Mouse (Mus musculus) stomach, embryonic 16.5 days (tissue): ENCODE results near the gene Bcl2l1. TPM values are rescaled to one million over a fixed set of nuclear protein-coding genes. Genes with fewer than 3 reads are reported as not detected.
A peak's percentile ranks its signal among the peaks of the same experiment; 100 is the strongest.

ENCODE experiments used
- ATAC-seq: fragments of 200-750 bp; cut with Nextera tagmentation; 2 replicates; pipeline ENCODE4 v1.8.0; 2017; ENCODE audit warnings: moderate number of reproducible peaks, moderate TSS enrichment; ENCODE audit not compliant: insufficient read depth, low FRiP score
- H3K27ac ChIP-seq: fragments of 300-500 bp; sonication (generic); 2 replicates; pipeline ENCODE4 v1.5.1; 2014; ENCODE audit warnings: low read length
- H3K27me3 ChIP-seq: fragments of 300-500 bp; sonication (generic); 2 replicates; pipeline ENCODE4 v1.6.1; 2014; ENCODE audit warnings: low read length, control low read depth, mixed read lengths; ENCODE audit not compliant: control insufficient read depth, insufficient read depth
- H3K36me3 ChIP-seq: fragments of 300-500 bp; sonication (generic); 2 replicates; pipeline ENCODE4 v1.6.1; 2014; ENCODE audit warnings: low read length; ENCODE audit not compliant: control insufficient read depth, insufficient read depth
- H3K4me1 ChIP-seq: fragments of 300-500 bp; sonication (generic); 2 replicates; pipeline ENCODE4 v1.6.1; 2014; ENCODE audit warnings: low read length, control low read depth, mixed read lengths; ENCODE audit not compliant: control insufficient read depth, insufficient read depth
- H3K4me2 ChIP-seq: fragments of 300-500 bp; sonication (generic); 2 replicates; pipeline ENCODE4 v1.6.1; 2014; ENCODE audit warnings: low read depth, low read length, mixed read lengths
- H3K4me3 ChIP-seq: fragments of 300-500 bp; sonication (generic); replicated peaks from 2 replicates; pipeline ENCODE4 v1.5.1; 2014; ENCODE audit warnings: mild to moderate bottlenecking, low read length
- H3K9ac ChIP-seq: fragments of 300-500 bp; sonication (generic); 2 replicates; pipeline ENCODE4 v1.6.1; 2014; ENCODE audit warnings: low read length
- H3K9me3 ChIP-seq: fragments of 300-500 bp; sonication (generic); replicated peaks from 2 replicates; pipeline ENCODE4 v1.6.1; 2016; ENCODE audit warnings: low read length, control low read depth; ENCODE audit not compliant: control insufficient read depth
- WGBS: fragments of 180-500 bp; shearing (Covaris S2); extraction: QIAGEN DNeasy Blood & Tissue Kit; methylation state at CpG from one replicate; pipeline ENCODE4 v1.1.7; 2014; 5-methylcytosine and 5-hydroxymethylcytosine counted together
- polyA plus RNA-seq: library from polyadenylated mRNA; unstranded; fragments of >200 nt; fragmentation: Nextera tagmentation; extraction: Ambion mirVana; gene quantifications from 2 replicates; pipeline ENCODE4 v1.2.1, GENCODE M21; 2015

Gene Bcl2l1
- polyA plus RNA-seq, 1 experiment from 2014 or later, result 78.1 TPM

GRCm38 (mm10) chr2:152772231-152772630 lies 59.3 kb downstream of the Bcl2l1 start:
- 24% methylated on average over 1 of the region's 1 CpGs for WGBS
- H3K4me2 ChIP-seq, result no peak overlapping the region
- H3K4me3 ChIP-seq, result no peak overlapping the region
- no peaks in the 10 kb centered on the region for H3K27me3 ChIP-seq
- H3K9me3 ChIP-seq, result no peaks in the 10 kb centered on the region
- no peak for ATAC-seq
- no peaks in the 10 kb centered on the region for H3K36me3 ChIP-seq
- H3K27ac ChIP-seq, result no peak overlapping the region
- H3K9ac ChIP-seq, result no peak overlapping the region
- H3K4me1 ChIP-seq, result no peaks in the 10 kb centered on the region

DNA sequence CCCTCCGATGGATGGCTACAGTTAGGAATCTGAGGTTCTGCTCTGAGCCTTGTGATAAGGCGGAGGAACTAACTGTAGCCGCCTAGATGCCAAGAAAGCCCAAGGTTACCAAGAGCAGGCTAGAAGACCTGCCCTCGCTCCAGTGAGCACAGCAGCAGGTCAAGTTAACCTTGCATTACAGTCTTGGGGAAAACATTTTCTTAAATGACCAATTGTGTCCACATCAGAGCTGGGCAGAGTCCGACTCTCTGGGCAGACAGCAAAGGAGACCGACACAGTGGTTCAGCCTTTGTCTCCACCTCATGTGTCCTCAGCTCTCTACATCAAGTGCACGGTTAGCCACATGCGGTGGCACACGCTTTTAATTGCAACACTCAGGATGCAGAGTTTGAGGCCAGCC lies 60.0 kb downstream of the Bcl2l1 start:
- no peak overlapping the region for H3K4me3 ChIP-seq
- H3K4me1 ChIP-seq, result peaks cover 4% of the 10 kb centered on the region; the same call in 1 of the 2 replicates
- no peak overlapping the region for H3K4me2 ChIP-seq
- no peaks in the 10 kb centered on the region for H3K9me3 ChIP-seq
- ATAC-seq, result no peak
- no peaks in the 10 kb centered on the region for H3K27me3 ChIP-seq
- WGBS, result 82% methylated on average over 9 of the region's 9 CpGs
- no peak overlapping the region for H3K9ac ChIP-seq
- no peaks in the 10 kb centered on the region for H3K36me3 ChIP-seq
- H3K27ac ChIP-seq, result no peak overlapping the region

GRCm38 (mm10) chr2:152769677-152770076 lies 61.9 kb downstream of the Bcl2l1 start:
- Histone ChIP-seq H3K36me3 (no peaks in the 10 kb centered on the region), H3K27ac (no peak overlapping the region), H3K9me3 (no peaks in the 10 kb centered on the region), H3K4me2 (no peak overlapping the region), H3K4me3 (no peak overlapping the region), H3K9ac (no peak overlapping the region), H3K4me1 (peaks cover 9% of the 10 kb centered on the region), H3K27me3 (no peaks in the 10 kb centered on the region)
- 69% methylated on average over 7 of the region's 7 CpGs for WGBS
- ATAC-seq, result no peak

DNA sequence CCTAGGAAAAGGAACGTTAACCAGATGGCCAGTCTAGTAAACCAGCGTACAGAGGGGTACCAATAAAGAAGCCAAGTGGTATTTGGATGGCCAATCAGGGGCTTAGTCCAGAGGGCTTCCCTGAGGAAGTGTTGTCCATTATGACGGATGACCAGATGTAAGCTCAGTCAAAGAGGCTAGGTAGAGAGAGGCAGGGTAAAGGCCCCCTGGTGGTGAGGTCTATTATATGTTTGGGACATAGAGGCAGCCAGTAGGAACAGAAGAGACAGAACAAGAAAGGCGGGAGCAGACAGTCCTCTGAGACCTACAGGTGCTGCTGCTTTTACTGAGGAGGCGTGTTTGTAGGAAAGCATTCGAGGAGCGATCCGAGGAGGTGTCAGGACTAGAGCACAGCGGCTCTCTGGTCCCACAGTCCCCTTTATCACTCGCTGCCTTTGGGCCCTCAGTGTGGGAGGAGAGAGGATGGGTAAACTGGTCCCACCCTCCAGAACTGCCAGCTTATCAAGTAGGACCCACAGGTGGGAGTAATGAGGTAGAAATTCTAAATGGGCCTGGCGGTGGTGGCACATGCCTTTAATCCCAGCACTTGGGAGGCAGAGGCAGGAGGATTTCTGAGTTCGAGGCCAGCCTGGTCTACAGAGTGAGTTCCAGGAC lies 63.8 kb downstream of the Bcl2l1 start:
- ATAC-seq, result peak; percentile 64; the same call in 1 of the 2 replicates
- 54% methylated on average over 12 of the region's 12 CpGs for WGBS

GRCm38 (mm10) chr2:152766387-152767123 lies 65.0 kb downstream of the Bcl2l1 start:
- WGBS, result 11% methylated on average over 25 of the region's 25 CpGs

More for the DNA sequence above, 63.8 kb downstream of the Bcl2l1 start:
- Histone ChIP-seq H3K9me3 (no peaks in the 10 kb centered on the region), H3K4me3 (no peak overlapping the region), H3K36me3 (no peaks in the 10 kb centered on the region), H3K27ac (no peak overlapping the region), H3K9ac (no peak overlapping the region), H3K4me2 (no peak overlapping the region), H3K27me3 (no peaks in the 10 kb centered on the region), H3K4me1 (peaks cover 15% of the 10 kb centered on the region)

GRCm38 (mm10) chr2:152765045-152765674 lies 66.4 kb downstream of the Bcl2l1 start:
- Histone ChIP-seq H3K9me3 (no peaks in the 10 kb centered on the region), H3K4me1 (peaks cover 15% of the 10 kb centered on the region), H3K27ac (no peak overlapping the region), H3K4me2 (no peak overlapping the region), H3K4me3 (no peak overlapping the region), H3K27me3 (no peaks in the 10 kb centered on the region), H3K9ac (no peak overlapping the region; the same call in 1 of the 2 replicates), H3K36me3 (no peaks in the 10 kb centered on the region)
- WGBS, result 46% methylated on average over 7 of the region's 7 CpGs
- no peak for ATAC-seq

More at GRCm38 (mm10) chr2:152766387-152767123, 65.0 kb downstream of the Bcl2l1 start:
- H3K4me3 ChIP-seq, result no peak overlapping the region
- peak overlapping the region; percentile 41 for H3K4me2 ChIP-seq
- no peaks in the 10 kb centered on the region for H3K36me3 ChIP-seq
- peaks cover 15% of the 10 kb centered on the region for H3K4me1 ChIP-seq
- H3K9ac ChIP-seq, result 0 out of 2 replicates have a peak overlapping the region, but pooled peaks have one; percentile 43
- ATAC-seq, result peak; percentile 52
- no peak overlapping the region for H3K27ac ChIP-seq
- H3K9me3 ChIP-seq, result no peaks in the 10 kb centered on the region
- H3K27me3 ChIP-seq, result no peaks in the 10 kb centered on the region

GRCm38 (mm10) chr2:152764172-152765044 lies 67.1 kb downstream of the Bcl2l1 start:
- WGBS, result 15% methylated on average over 14 of the region's 14 CpGs
- Histone ChIP-seq H3K27me3 (no peaks in the 10 kb centered on the region), H3K36me3 (no peaks in the 10 kb centered on the region), H3K9ac (peak overlapping the region; percentile 37; the same call in 1 of the 2 replicates), H3K4me1 (peaks cover 15% of the 10 kb centered on the region), H3K4me3 (no peak overlapping the region), H3K27ac (no peak overlapping the region), H3K4me2 (peak overlapping the region; percentile 35; the same call in 1 of the 2 replicates), H3K9me3 (no peaks in the 10 kb centered on the region)
- no peak for ATAC-seq

DNA sequence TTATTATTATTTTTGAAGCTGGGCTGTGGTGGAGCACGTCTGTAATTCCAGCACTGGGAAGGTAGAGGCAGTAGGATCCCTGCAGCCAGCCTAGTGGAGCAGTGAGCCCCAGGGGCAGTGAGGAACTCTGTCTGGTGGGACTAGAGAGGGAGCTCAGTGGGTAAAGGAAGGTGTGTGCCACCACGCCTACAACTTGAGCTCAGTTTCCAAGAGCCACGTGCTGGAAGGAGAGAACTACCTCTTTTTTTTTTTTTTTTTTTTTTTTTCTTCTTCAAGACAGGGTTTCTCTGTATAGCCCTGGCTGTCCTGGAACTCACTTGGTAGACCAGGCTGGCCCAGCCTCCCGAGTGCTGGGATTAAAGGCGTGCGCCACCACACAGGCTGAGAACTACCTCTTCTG lies 68.2 kb downstream of the Bcl2l1 start:
- Histone ChIP-seq H3K36me3 (no peaks in the 10 kb centered on the region), H3K4me2 (no peak overlapping the region), H3K4me3 (no peak overlapping the region), H3K27ac (no peak overlapping the region), H3K9ac (no peak overlapping the region), H3K4me1 (peaks cover 15% of the 10 kb centered on the region), H3K9me3 (no peaks in the 10 kb centered on the region), H3K27me3 (no peaks in the 10 kb centered on the region)
- ATAC-seq, result no peak
- WGBS, result 73% methylated on average over 6 of the region's 6 CpGs
